Mouse (Mus musculus): ENCODE results near the gene Btn2a2.
A peak's percentile ranks its signal among the peaks of the same experiment; 100 is the strongest.

GRCm38 (mm10) chr13:23517603-23518294 is 29.1 kb upstream of the Btn2a2 start:
- TF ChIP-seq CTCF (IDR thresholded peaks at IDR 0.05; ENCODE audit: low read depth) (no peak), EP300 (IDR thresholded peaks at IDR 0.05; ENCODE audit: low read depth) (peak; percentile 29; the same call in 1 of the 2 replicates)

Measured in liver, embryonic 14.5 days (tissue).